ENCODE assay signal across 7 mouse cellular contexts in the genomic region with DNA sequence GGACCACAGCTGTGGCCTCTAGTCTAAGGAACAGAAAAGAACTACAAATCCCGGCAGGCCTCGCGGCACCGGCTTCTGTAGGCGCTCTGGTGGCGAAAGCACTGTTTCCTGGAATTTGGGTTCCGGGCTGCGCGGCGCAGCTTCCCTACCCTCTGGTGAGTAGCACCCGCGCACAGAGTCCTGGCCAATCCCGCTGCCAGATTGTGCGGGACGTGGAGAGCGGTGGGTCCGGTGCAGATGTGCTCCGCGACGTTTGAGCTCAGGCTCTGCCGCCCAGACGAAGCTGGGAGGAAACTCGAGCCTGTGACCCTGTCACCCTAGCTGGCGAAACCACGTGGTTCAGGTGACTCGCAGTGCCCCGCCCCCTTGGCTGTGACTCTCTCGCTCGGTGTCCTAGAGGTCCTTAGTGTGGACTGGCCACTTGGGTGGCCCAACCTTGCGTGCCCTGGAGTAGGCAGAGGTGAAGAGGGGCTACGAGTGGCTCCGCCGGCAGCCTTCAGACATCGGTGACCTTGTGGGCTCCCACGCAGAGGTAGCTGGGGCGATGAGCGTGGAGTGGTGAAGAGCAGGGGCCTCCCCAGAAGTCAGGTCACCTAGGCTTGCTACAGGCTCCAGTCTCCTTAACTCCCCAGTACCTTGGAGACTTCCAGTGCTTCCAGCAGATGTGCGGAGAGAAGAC. TPM values are rescaled to one million over a fixed set of nuclear protein-coding genes. Genes with fewer than 3 reads are reported as not detected.
DNase-seq lines count a peak whose midpoint lies in the region; ATAC-seq and TF ChIP-seq lines count a peak whose summit lies in the region.

TSS of gene Adck1 (plus strand) at position 114 of the 679 bp plus-strand sequence.

- TF ChIP-seq CTCF in intestine, postnatal 0 days (IDR thresholded peaks at IDR 0.05; ENCODE audit: low read depth), result no peak
- TF ChIP-seq CTCF in small intestine, adult 2 months (IDR thresholded peaks at IDR 0.05; ENCODE audit: extremely low read depth, insufficient read length, insufficient replicate concordance, low read depth, low read length), result no peak

- peak; percentile 99 for ATAC-seq in intestine, postnatal 0 days
- ATAC-seq in midbrain, embryonic 12.5 days (ENCODE audit: low FRiP score, low read depth), result peak; percentile 95

- under 1% methylated on average over 38 of the region's 38 CpGs for WGBS in intestine, postnatal 0 days
- WGBS in midbrain, embryonic 12.5 days, result under 1% methylated on average over 38 of the region's 38 CpGs
- WGBS in small intestine, adult 2 months, result under 1% methylated on average over 38 of the region's 38 CpGs

- no peaks in the 10 kb centered on the region for H3K27me3 ChIP-seq in intestine, postnatal 0 days (replicated peaks; ENCODE audit: control insufficient read depth, insufficient read depth, low read length)
- H3K27me3 ChIP-seq in midbrain, embryonic 12.5 days, result no peaks in the 10 kb centered on the region
- no peaks in the 10 kb centered on the region for H3K27me3 ChIP-seq in small intestine, adult 2 months (ENCODE audit: control insufficient read depth, insufficient read depth, low read length)

- H3K9me3 ChIP-seq in intestine, postnatal 0 days (ENCODE audit: control insufficient read depth), result no peaks in the 10 kb centered on the region
- H3K9me3 ChIP-seq in midbrain, embryonic 12.5 days, result no peaks in the 10 kb centered on the region

- TF ChIP-seq POLR2A in small intestine, adult 2 months (IDR thresholded peaks at IDR 0.05; ENCODE audit: low read depth, low read length), result no peak; the same call in 1 of the 2 replicates

- peak within 1 kb of the TSS; percentile 71 for H3K27ac ChIP-seq in intestine, postnatal 0 days (ENCODE audit: low read depth, low read length)
- H3K27ac ChIP-seq in midbrain, embryonic 12.5 days (replicated peaks), result peak within 1 kb of the TSS; percentile 54
- H3K27ac ChIP-seq in small intestine, adult 2 months (ENCODE audit: insufficient read depth, low read depth, low read length), result peak within 1 kb of the TSS; percentile 37; the same call in 1 of the 2 replicates

- H3K4me3 ChIP-seq in intestine, postnatal 0 days (ENCODE audit: low read depth, low read length), result peak within 1 kb of the TSS; percentile 79
- H3K4me3 ChIP-seq in midbrain, embryonic 12.5 days, result peak within 1 kb of the TSS; percentile 74
- H3K4me3 ChIP-seq in small intestine, adult 2 months (ENCODE audit: low read depth, low read length), result peak within 1 kb of the TSS; percentile 83

- peak; percentile 87 for DNase-seq in adrenal gland, adult 8-10 months
- DNase-seq in embryo, embryonic 9.5 days (ENCODE audit: extremely low spot score), result peak; percentile 85
- DNase-seq in gonadal fat pad, adult 2 months (ENCODE audit: low read depth), result no peak
- peak; percentile 88 for DNase-seq in left cerebral cortex, postnatal 4 days

- H3K4me1 ChIP-seq in intestine, postnatal 0 days (replicated peaks; ENCODE audit: control insufficient read depth, insufficient read depth, low read length), result no peaks in the 10 kb centered on the region
- H3K4me1 ChIP-seq in midbrain, embryonic 12.5 days, result peaks cover 4% of the 10 kb centered on the region; the same call in 1 of the 2 replicates
- no peaks in the 10 kb centered on the region for H3K4me1 ChIP-seq in small intestine, adult 2 months (ENCODE audit: control insufficient read depth, insufficient read depth, insufficient read length, low read length)

- intact Hi-C loops in left cerebral cortex, postnatal 4 days (cut with DNase I), result no loop called here

- H3K36me3 ChIP-seq in intestine, postnatal 0 days (ENCODE audit: control insufficient read depth, insufficient read depth), result no peaks in the 10 kb centered on the region
- no peaks in the 10 kb centered on the region for H3K36me3 ChIP-seq in midbrain, embryonic 12.5 days
- no peaks in the 10 kb centered on the region for H3K36me3 ChIP-seq in small intestine, adult 2 months (ENCODE audit: control insufficient read depth, insufficient read depth, low read length)

- H3K9ac ChIP-seq in intestine, postnatal 0 days (ENCODE audit: low read depth, low read length), result peak within 1 kb of the TSS; percentile 66
- peak within 1 kb of the TSS; percentile 61 for H3K9ac ChIP-seq in midbrain, embryonic 12.5 days (replicated peaks)

- peak within 1 kb of the TSS; percentile 92 for H3K4me2 ChIP-seq in intestine, postnatal 0 days (replicated peaks; ENCODE audit: low read depth)
- peak within 1 kb of the TSS; percentile 82 for H3K4me2 ChIP-seq in midbrain, embryonic 12.5 days (replicated peaks)

RNA-seq across cellular contexts. Expression of gene Adck1, which starts in this region (rescaled TPM):
- 10 to 100 TPM; 24.3 to 26.0 (median 25.0) TPM for total RNA-seq in adrenal gland, adult 8-10 months (2022)
- 17.4 and 24.6 TPM in 2 replicates for polyA plus RNA-seq in gonadal fat pad, adult 2 months (2012; rRNA removed)
- polyA plus RNA-seq in intestine, postnatal 0 days (2015; fragmentation: Nextera tagmentation; extraction: Ambion mirVana), result 10.9 and 11.4 TPM in 2 replicates
- total RNA-seq in left cerebral cortex, postnatal 4 days (2021), result 10 to 100 TPM; 34.5 to 36.0 TPM
- 18.9 and 19.0 TPM in 2 replicates for polyA plus RNA-seq in midbrain, embryonic 12.5 days (2016; fragmentation: Nextera tagmentation; extraction: Ambion mirVana)
- 10.5 and 14.0 TPM in 2 replicates for polyA plus RNA-seq in small intestine, adult 2 months (2012; rRNA removed)
